Mouse (Mus musculus): ENCODE measurements around the gene Nmt2. TPM values are rescaled to one million over a fixed set of nuclear protein-coding genes. Genes with fewer than 3 reads are reported as not detected.

The Nmt2 gene
- polyA plus RNA-seq, 1 experiment: not detected

GRCm38 (mm10) chr2:3281311-3281710 lies 2.7 kb upstream of the Nmt2 start:
- no peaks in the 10 kb centered on the region for H3K4me1 ChIP-seq (ENCODE audit: control insufficient read depth, insufficient read depth, low read length)
- no peak overlapping the region for H3K4me3 ChIP-seq (ENCODE audit: insufficient read depth, low read depth, low read length)
- H3K27ac ChIP-seq (ENCODE audit: insufficient read depth, low read depth, low read length): no peak overlapping the region
- 84% methylated on average over 4 of the region's 4 CpGs for WGBS
- TF ChIP-seq CTCF (IDR thresholded peaks at IDR 0.05; ENCODE audit: insufficient read depth, low read depth, low read length) (no peak), POLR2A (IDR thresholded peaks at IDR 0.05; ENCODE audit: insufficient read depth, low read depth, low read length) (no peak)

- Histone ChIP-seq H3K4me1 (ENCODE audit: control insufficient read depth, insufficient read depth, low read length) (no peaks in the 10 kb centered on the region), H3K4me3 (ENCODE audit: insufficient read depth, low read depth, low read length) (peak overlapping the region; percentile 94), H3K27ac (ENCODE audit: insufficient read depth, low read depth, low read length) (peak overlapping the region; percentile 39)
- 10% methylated on average over 12 of the region's 12 CpGs for WGBS
- TF ChIP-seq CTCF (IDR thresholded peaks at IDR 0.05; ENCODE audit: insufficient read depth, low read depth, low read length) (no peak), POLR2A (IDR thresholded peaks at IDR 0.05; ENCODE audit: insufficient read depth, low read depth, low read length) (no peak)
These were observed 978 bp upstream of the Nmt2 start for GRCm38 (mm10) chr2:3282866-3283601.

GRCm38 (mm10) chr2:3284473-3285180 lies 615 bp downstream of the Nmt2 start:
- TF ChIP-seq CTCF (IDR thresholded peaks at IDR 0.05; ENCODE audit: insufficient read depth, low read depth, low read length) (no peak), POLR2A (IDR thresholded peaks at IDR 0.05; ENCODE audit: insufficient read depth, low read depth, low read length) (0 out of 2 replicates have a peak, but pooled peaks have one; percentile 14)
- Histone ChIP-seq H3K4me1 (ENCODE audit: control insufficient read depth, insufficient read depth, low read length) (no peaks in the 10 kb centered on the region), H3K4me3 (ENCODE audit: insufficient read depth, low read depth, low read length) (peak overlapping the region; percentile 94), H3K27ac (ENCODE audit: insufficient read depth, low read depth, low read length) (peak overlapping the region; percentile 84)
- WGBS: under 1% methylated on average over 60 of the region's 60 CpGs

GRCm38 (mm10) chr2:3285181-3285530 lies 1.1 kb downstream of the Nmt2 start:
- no peaks in the 10 kb centered on the region for H3K4me1 ChIP-seq (ENCODE audit: control insufficient read depth, insufficient read depth, low read length)
- TF ChIP-seq CTCF (IDR thresholded peaks at IDR 0.05; ENCODE audit: insufficient read depth, low read depth, low read length) (no peak), POLR2A (IDR thresholded peaks at IDR 0.05; ENCODE audit: insufficient read depth, low read depth, low read length) (no peak)
- no peak overlapping the region for H3K27ac ChIP-seq (ENCODE audit: insufficient read depth, low read depth, low read length)
- 1% methylated on average over 6 of the region's 6 CpGs for whole genome bisulfite sequencing
- H3K4me3 ChIP-seq (ENCODE audit: insufficient read depth, low read depth, low read length): peak overlapping the region; percentile 94

- WGBS: 60% methylated on average over 3 of the region's 3 CpGs
- no peaks in the 10 kb centered on the region for H3K4me1 ChIP-seq (ENCODE audit: control insufficient read depth, insufficient read depth, low read length)
- TF ChIP-seq CTCF (IDR thresholded peaks at IDR 0.05; ENCODE audit: insufficient read depth, low read depth, low read length) (no peak), POLR2A (IDR thresholded peaks at IDR 0.05; ENCODE audit: insufficient read depth, low read depth, low read length) (no peak)
- no peak overlapping the region for H3K27ac ChIP-seq (ENCODE audit: insufficient read depth, low read depth, low read length)
- H3K4me3 ChIP-seq (ENCODE audit: insufficient read depth, low read depth, low read length): no peak overlapping the region
These were observed 1.7 kb downstream of the Nmt2 start for GRCm38 (mm10) chr2:3285709-3286108.

GRCm38 (mm10) chr2:3286243-3286642 lies 2.2 kb downstream of the Nmt2 start:
- TF ChIP-seq CTCF (IDR thresholded peaks at IDR 0.05; ENCODE audit: insufficient read depth, low read depth, low read length): no peak
- no peak for TF ChIP-seq POLR2A (IDR thresholded peaks at IDR 0.05; ENCODE audit: insufficient read depth, low read depth, low read length)
- H3K27ac ChIP-seq (ENCODE audit: insufficient read depth, low read depth, low read length): no peak overlapping the region
- 50% methylated on average over 2 of the region's 2 CpGs for WGBS
- no peak overlapping the region for H3K4me3 ChIP-seq (ENCODE audit: insufficient read depth, low read depth, low read length)
- no peaks in the 10 kb centered on the region for H3K4me1 ChIP-seq (ENCODE audit: control insufficient read depth, insufficient read depth, low read length)

GRCm38 (mm10) chr2:3289581-3289980 lies 5.6 kb downstream of the Nmt2 start:
- TF ChIP-seq POLR2A (IDR thresholded peaks at IDR 0.05; ENCODE audit: insufficient read depth, low read depth, low read length): no peak
- no peak for TF ChIP-seq CTCF (IDR thresholded peaks at IDR 0.05; ENCODE audit: insufficient read depth, low read depth, low read length)
- H3K4me3 ChIP-seq (ENCODE audit: insufficient read depth, low read depth, low read length): no peak overlapping the region
- no peak overlapping the region for H3K27ac ChIP-seq (ENCODE audit: insufficient read depth, low read depth, low read length)
- no peaks in the 10 kb centered on the region for H3K4me1 ChIP-seq (ENCODE audit: control insufficient read depth, insufficient read depth, low read length)
- WGBS: 63% methylated on average over 1 of the region's 1 CpGs

GRCm38 (mm10) chr2:3292170-3292569 lies 8.2 kb downstream of the Nmt2 start:
- no peak overlapping the region for H3K27ac ChIP-seq (ENCODE audit: insufficient read depth, low read depth, low read length)
- 89% methylated on average over 1 of the region's 1 CpGs for WGBS
- H3K4me1 ChIP-seq (ENCODE audit: control insufficient read depth, insufficient read depth, low read length): no peaks in the 10 kb centered on the region
- TF ChIP-seq POLR2A (IDR thresholded peaks at IDR 0.05; ENCODE audit: insufficient read depth, low read depth, low read length) (no peak), CTCF (IDR thresholded peaks at IDR 0.05; ENCODE audit: insufficient read depth, low read depth, low read length) (no peak)
- H3K4me3 ChIP-seq (ENCODE audit: insufficient read depth, low read depth, low read length): no peak overlapping the region

GRCm38 (mm10) chr2:3295826-3296225 lies 11.8 kb downstream of the Nmt2 start:
- Histone ChIP-seq H3K27ac (ENCODE audit: insufficient read depth, low read depth, low read length) (no peak overlapping the region), H3K4me3 (ENCODE audit: insufficient read depth, low read depth, low read length) (no peak overlapping the region), H3K4me1 (ENCODE audit: control insufficient read depth, insufficient read depth, low read length) (no peaks in the 10 kb centered on the region)
- TF ChIP-seq POLR2A (IDR thresholded peaks at IDR 0.05; ENCODE audit: insufficient read depth, low read depth, low read length) (no peak), CTCF (IDR thresholded peaks at IDR 0.05; ENCODE audit: insufficient read depth, low read depth, low read length) (no peak)
- 83% methylated on average over 7 of the region's 7 CpGs for WGBS
